Mouse (Mus musculus): ENCODE data around the gene Vmn2r44. TPM values are rescaled to one million over a fixed set of nuclear protein-coding genes. Genes with fewer than 3 reads are reported as not detected.

The Vmn2r44 gene
- polyA plus RNA-seq (2021; fragmentation: Nextera tagmentation) = not detected in 2 replicates
- long read RNA-seq, experiment 1 = 0 reads
- long read RNA-seq, experiment 2 = 0 reads

DNA sequence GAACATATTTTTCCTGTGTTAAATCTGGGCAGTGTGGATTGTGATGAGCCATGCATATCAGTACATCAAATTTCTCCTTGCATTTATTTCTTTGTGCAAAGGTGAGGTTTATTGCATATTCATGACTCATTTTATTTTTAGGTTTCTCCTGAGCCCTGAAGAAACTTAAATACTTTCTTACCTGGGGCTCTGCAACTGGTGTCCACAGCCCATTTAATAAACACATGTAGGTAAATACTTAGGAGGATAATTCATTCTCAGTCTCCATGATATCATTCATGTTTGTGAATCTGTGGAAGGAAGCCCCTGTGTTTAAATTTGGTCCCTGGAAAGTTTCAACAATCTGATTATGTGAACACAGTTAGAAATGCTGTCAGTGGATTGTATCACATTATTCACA lies at the start of gene Vmn2r44:
Gene Vmn2r44, minus strand, starts transcription at position 101 of the 400 bp plus-strand sequence.

Other genes with a start within 250 kb of the Vmn2r44 start
- gene Vmn2r41, start 221.7 kb downstream of the Vmn2r44 start, polyA plus RNA-seq (2021; fragmentation: Nextera tagmentation) = not detected in 2 replicates
- not detected in 2 replicates for gene Vmn2r42, start 183.0 kb downstream of the Vmn2r44 start, polyA plus RNA-seq (2021; fragmentation: Nextera tagmentation)
- gene Vmn2r43, start 122.7 kb downstream of the Vmn2r44 start, polyA plus RNA-seq (2021; fragmentation: Nextera tagmentation) = not detected in 2 replicates
- gene Vmn2r45, start 105.7 kb upstream of the Vmn2r44 start, polyA plus RNA-seq (2021; fragmentation: Nextera tagmentation) = not detected in 2 replicates